Mouse (Mus musculus) bone marrow macrophage, adult 2 months (primary cell): Measurements from ENCODE around the gene Clic4. TPM values are rescaled to one million over a fixed set of nuclear protein-coding genes. Genes with fewer than 3 reads are reported as not detected.

Experiments used
- H3K27ac ChIP-seq: 2 replicates; pipeline ENCODE4 v1.5.1; 2012; ENCODE audit warnings: low read depth, low read length; ENCODE audit not compliant: insufficient read depth
- H3K4me1 ChIP-seq: 2 replicates; pipeline ENCODE4 v1.6.1; 2012; ENCODE audit warnings: low read length; ENCODE audit not compliant: control insufficient read depth, insufficient read depth
- H3K4me3 ChIP-seq: 2 replicates; pipeline ENCODE4 v1.5.1; 2012; ENCODE audit warnings: mild to moderate bottlenecking, low read length, moderate library complexity; ENCODE audit not compliant: insufficient read depth
- CTCF ChIP-seq: IDR thresholded peaks from 2 replicates; pipeline ENCODE4 v1.5.1; 2012; ENCODE audit warnings: low read depth, mild to moderate bottlenecking, low read length, moderate library complexity
- POLR2A ChIP-seq: IDR thresholded peaks from 2 replicates; pipeline ENCODE4 v1.6.1; 2012; ENCODE audit warnings: mild to moderate bottlenecking, low read depth, low read length, borderline replicate concordance
- polyA plus RNA-seq: library from polyadenylated mRNA; stranded (reverse); fragments of >200 nt; gene quantifications from 2 replicates; pipeline ENCODE4 v1.2.4, GENCODE M21; 2012; ENCODE audit not compliant: missing spikeins, insufficient read depth, insufficient read length

Gene Clic4
- polyA plus RNA-seq, 1 experiment, result 131 TPM

- no peaks in the 10 kb centered on the region for H3K4me1 ChIP-seq
- H3K4me3 ChIP-seq, result no peak overlapping the region
- no peak overlapping the region for H3K27ac ChIP-seq
- no peak for TF ChIP-seq CTCF
- TF ChIP-seq POLR2A, result no peak
Observed at GRCm38 (mm10) chr4:135296565-135296964, 24.0 kb upstream of the Clic4 start.

- Histone ChIP-seq H3K4me3 (no peak overlapping the region), H3K4me1 (no peaks in the 10 kb centered on the region), H3K27ac (no peak overlapping the region)
- no peak for TF ChIP-seq CTCF
- TF ChIP-seq POLR2A, result no peak
Observed at GRCm38 (mm10) chr4:135293813-135294212, 21.2 kb upstream of the Clic4 start.

GRCm38 (mm10) chr4:135292477-135293089 is 20.0 kb upstream of the Clic4 start:
- H3K4me3 ChIP-seq, result no peak overlapping the region
- no peaks in the 10 kb centered on the region for H3K4me1 ChIP-seq
- no peak overlapping the region for H3K27ac ChIP-seq
- no peak for TF ChIP-seq CTCF

- no peak overlapping the region for H3K4me3 ChIP-seq
- TF ChIP-seq POLR2A (no peak), CTCF (no peak)
- H3K27ac ChIP-seq, result no peak overlapping the region
- H3K4me1 ChIP-seq, result peaks cover 3% of the 10 kb centered on the region
Observed at GRCm38 (mm10) chr4:135291841-135292240, 19.2 kb upstream of the Clic4 start.

GRCm38 (mm10) chr4:135291199-135291598 is 18.6 kb upstream of the Clic4 start:
- Histone ChIP-seq H3K27ac (no peak overlapping the region), H3K4me1 (peaks cover 10% of the 10 kb centered on the region)
- TF ChIP-seq CTCF (no peak), POLR2A (no peak)

GRCm38 (mm10) chr4:135287975-135288374 is 15.4 kb upstream of the Clic4 start:
- H3K27ac ChIP-seq, result no peak overlapping the region
- H3K4me1 ChIP-seq, result peaks cover 11% of the 10 kb centered on the region
- no peak overlapping the region for H3K4me3 ChIP-seq
- TF ChIP-seq CTCF (no peak), POLR2A (no peak)

More at GRCm38 (mm10) chr4:135291199-135291598, 18.6 kb upstream of the Clic4 start:
- no peak overlapping the region for H3K4me3 ChIP-seq

GRCm38 (mm10) chr4:135286833-135287395 is 14.3 kb upstream of the Clic4 start:
- no peak for TF ChIP-seq POLR2A
- TF ChIP-seq CTCF, result no peak
- Histone ChIP-seq H3K4me1 (peaks cover 11% of the 10 kb centered on the region), H3K27ac (no peak overlapping the region), H3K4me3 (no peak overlapping the region)

- Histone ChIP-seq H3K27ac (no peak overlapping the region), H3K4me1 (peaks cover 11% of the 10 kb centered on the region), H3K4me3 (no peak overlapping the region)
- no peak for TF ChIP-seq POLR2A
- no peak for TF ChIP-seq CTCF
Observed at GRCm38 (mm10) chr4:135286033-135286622, 13.5 kb upstream of the Clic4 start.

- H3K4me1 ChIP-seq, result peaks cover 11% of the 10 kb centered on the region
- no peak overlapping the region for H3K27ac ChIP-seq
- H3K4me3 ChIP-seq, result no peak overlapping the region
- no peak for TF ChIP-seq CTCF
- TF ChIP-seq POLR2A, result no peak
Observed at GRCm38 (mm10) chr4:135285436-135285835, 12.8 kb upstream of the Clic4 start.

- Histone ChIP-seq H3K27ac (no peak overlapping the region), H3K4me3 (no peak overlapping the region), H3K4me1 (peaks cover 11% of the 10 kb centered on the region)
- TF ChIP-seq POLR2A, result no peak
- no peak for TF ChIP-seq CTCF
Observed at GRCm38 (mm10) chr4:135283875-135284274, 11.3 kb upstream of the Clic4 start.
